Mouse (Mus musculus) thymus, postnatal 14 days (tissue): ENCODE data around the gene Gm21970.

ENCODE experiments used
- DNase-seq: peaks from one replicate; pipeline ENCODE4 v3.0.0; 2021

Gm21970 gene

DNA sequence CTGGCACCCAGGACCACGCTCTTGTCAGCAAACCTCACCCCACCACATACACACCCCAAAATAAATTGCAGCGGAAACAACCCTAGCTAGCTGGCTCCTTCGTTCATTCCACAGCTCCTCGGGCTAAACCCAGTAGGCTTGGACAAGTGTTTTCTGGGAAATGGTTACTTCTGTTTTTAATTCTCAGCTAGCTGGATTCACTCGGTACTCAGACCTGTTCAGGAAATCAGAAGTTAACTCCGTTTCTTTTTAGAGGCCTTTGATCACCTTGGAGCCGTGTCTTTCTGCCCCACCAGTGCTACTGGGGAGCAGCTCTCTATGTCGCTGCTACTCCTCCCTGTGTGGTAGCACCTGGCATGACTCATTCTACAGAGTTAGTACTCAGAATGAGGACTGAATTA, 51.7 kb downstream of the Gm21970 start:
- peak; percentile 70 for DNase-seq

DNA sequence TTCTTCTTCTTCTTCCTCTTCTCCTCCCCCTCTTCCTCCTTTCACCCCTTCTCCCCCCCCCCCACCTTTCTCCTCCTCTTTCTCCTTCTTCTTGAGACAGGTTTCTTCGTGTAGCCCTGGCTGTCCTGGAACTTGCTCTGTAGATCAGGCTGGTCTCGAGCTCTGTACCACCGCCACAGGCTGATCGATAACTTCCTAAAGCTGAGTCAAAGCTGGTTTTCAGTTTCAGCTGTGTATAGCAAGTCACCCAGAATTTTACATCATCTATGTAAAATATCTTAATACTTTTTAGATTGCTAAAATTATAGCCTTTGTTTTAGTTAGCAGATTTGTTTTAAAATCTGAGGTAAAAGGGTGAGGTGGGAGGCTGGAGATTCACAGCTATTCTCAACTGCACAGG, 53.3 kb downstream of the Gm21970 start:
- no peak for DNase-seq

DNA sequence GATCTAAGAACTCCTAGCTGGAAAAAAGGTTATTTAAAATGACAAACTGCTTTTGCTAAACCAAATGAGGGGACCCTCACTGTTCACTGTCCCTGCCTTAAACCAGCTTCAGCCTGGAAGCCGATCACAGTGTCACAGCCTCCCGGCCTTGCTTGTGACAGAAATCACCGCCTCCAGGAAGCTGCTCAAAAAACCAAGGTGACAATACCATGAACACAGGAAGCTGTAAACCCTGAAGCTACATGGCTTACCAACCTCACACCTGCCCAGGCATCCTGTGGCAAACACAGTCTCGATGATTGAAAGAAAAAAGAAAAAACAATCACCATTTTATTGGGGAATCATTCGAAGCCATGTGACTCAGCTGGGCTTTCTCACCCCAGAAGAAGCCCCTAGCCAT, 54.0 kb downstream of the Gm21970 start:
- peak; percentile 77 for DNase-seq

DNA sequence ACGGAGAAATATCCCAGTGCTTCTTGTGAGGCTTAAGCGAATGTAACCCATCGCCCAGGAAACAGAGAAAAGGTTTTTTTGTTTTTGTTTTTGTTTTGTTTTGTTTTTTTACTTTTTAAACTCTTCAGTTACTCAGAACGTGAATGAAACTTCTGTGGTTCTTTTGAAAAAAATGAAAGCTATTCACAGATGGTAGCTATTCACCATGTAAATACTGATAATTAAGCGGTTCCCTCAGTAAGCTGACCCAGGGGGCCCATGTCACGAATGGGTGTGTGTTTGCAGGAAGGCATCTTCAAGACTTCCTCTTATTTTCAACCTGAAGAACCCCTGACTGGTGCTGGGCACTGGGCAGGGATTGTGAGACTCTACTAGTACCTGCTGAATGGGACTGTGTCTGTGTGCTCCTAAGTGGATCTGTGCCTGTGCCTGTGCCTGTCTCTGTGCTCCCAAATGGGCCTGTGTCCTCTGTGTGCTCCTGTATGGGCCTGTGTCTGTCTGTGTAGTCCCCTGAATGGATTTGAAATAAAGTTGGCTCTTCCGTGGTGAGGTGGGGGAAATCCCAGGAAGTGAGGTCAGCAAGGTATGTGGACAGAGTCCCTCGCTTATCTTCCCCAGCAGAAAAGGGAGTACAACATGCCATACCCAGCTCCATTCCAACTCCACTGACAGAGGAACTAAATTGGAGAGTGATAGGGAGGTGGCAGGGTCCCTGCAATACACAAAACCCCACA, 55.4 kb downstream of the Gm21970 start:
- DNase-seq = peak; percentile 45

DNA sequence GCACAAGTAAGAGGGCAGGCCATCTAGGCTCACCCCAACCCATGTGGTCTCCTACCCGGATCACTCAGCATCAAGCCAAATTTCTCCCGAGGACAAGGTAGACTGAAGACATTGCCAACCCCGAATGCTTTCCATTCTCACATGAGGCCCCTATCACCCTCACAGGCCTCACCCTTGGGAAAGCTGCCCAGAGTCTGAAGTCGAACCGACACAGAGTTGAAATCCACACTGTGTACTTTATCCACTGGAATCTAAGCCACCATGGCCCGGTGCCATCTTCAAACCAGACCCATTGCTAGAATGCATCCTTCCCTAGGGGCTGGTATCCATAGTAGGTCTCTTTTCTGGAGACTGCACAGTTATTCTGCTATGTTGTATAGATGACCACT, 56.0 kb downstream of the Gm21970 start:
- no peak for DNase-seq

DNA sequence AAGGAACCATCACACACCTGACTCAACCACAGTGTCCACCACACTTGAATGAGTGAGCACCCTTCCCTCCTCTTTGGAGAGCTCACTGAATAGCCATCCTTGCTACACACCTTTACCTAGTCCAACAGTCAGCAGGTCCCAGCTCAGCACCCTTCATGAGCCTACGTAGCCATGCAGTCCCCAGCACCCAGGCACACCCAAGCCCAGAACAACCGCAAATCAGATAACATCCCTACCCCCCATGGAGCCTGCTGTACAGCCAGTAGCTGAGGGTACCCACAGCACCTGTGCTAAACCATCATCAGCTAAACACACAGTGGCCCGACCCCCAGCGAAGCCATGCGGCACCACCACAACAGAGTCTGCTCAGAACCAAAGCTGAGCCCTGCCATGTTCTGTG, 56.6 kb downstream of the Gm21970 start:
- DNase-seq = peak; percentile 63

DNA sequence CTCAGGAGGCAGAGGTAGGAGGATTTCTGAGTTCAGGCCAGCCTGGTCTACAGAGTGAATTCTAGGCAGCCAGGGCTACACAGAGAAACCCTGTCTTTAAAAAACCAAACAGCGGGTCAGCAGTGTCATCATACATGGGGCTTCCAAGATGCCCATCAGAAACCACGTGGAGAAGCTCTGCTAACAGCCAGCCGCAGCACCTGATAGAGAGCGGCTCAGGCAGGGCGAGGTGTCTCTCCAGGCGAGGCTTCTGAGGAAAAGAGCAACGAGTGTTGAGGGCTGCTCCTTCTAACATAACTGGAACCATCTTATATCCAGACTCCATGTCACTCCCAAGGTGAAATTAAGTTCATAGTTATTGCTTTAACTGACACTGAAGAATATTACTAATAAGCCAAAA, 57.4 kb downstream of the Gm21970 start:
- DNase-seq = no peak

DNA sequence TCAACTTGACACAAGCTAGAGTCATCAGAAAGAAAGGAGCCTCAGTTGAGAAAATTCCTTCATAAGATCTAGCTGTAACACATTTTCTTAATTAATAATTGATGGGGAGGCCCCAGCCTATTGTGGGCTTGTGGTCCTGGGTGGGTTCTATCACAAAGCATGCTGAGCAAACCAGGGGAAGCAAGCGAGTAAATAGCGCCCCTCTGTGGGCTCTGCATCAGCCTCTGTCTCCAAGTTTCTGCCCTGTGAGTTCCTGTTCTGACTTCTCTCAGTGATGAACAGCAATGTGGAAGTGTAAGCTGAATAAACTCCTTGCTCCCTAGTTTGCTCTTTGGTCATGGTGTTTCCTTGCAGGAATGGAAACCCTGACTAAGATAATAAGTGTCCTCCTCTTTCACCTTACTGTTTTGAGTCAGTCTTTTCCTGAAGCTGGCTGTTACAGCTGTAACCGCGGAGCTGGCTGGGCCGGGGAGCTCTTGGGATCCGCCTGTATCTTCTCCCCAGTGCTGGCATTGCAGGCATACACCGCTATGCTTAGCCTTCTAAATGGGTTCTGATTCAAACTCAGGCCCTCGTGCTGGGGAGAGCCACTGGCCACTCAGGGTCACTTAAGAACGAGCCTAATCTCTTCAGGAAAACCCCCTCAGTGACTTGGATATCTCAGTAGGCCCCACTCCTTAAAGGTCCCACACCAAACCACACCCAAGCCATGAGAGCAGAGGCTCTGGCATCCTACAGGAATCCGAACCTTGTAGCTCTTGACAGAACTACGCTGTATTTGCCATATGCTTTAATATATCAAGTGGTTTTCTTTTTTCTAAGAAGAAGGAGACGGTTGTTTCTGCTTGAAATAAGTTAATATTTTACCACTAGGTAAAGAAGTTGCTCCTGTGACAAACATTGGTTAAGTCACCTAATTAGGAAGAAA, 58.9 kb downstream of the Gm21970 start:
- peak; percentile 56 for DNase-seq

DNA sequence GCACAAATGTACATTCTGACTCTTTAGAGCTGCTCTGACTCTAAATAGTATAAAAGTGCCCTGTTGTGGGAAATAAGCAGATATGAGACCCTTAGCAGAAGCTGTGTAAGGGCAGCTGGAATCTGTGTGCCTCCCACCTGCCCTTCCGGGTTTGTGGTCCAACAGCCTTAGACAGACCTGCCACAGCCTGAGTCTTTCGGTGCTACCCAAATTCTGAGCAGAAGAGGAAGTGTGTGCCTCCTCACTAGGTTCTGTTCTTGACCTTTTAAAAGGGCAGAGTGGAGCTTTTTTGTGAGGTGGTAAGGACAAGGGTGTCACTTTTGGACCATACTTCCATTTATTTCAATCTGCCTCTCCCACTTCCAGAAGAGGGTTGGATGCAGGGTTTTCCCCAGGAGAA, 60.4 kb downstream of the Gm21970 start:
- peak; percentile 63 for DNase-seq

DNA sequence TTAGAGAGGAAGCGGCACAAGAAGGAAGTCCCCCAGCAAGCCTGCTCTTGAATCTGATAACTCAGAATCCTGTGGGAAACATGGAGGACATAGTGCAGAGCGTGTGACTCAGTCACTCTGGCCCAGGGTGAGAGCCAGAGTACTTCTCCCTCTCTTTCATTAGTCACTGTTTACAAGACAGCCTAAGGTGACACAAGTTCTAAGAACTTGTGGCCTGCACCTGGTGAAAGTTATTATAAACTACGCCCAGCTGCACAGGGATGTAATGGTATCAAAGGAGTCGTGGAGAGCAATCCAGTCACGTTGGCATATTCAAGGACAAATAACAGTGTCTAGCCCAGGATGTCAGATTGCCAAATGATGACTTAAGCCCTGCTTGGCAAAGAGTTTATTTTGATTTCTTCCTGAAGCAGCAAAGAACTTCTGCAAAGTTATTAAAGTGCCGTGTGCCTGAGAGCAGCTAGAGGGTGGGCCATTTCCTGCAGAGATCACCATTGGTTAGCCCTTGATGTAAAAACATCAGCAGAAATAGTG, 60.9 kb downstream of the Gm21970 start:
- DNase-seq = no peak

DNA sequence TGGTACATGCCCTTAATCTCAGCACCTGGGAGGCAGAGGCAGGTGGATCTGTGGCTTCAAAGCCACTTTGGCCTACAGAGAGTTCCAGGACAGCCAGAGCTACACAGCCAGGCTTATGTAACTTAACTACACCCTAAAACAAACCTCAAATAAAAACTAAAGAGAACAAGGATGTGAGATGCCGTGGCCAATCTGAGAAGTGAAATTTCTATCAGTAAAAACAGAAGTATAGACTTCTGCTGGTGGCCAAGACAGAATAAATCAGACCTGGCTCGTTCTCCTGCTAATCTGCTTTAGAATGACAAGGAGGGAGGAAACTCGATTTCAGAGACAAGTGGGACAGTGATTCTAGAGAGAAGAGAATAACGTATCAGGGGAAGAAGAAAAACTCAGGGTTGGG, 64.3 kb downstream of the Gm21970 start:
- no peak for DNase-seq

DNA sequence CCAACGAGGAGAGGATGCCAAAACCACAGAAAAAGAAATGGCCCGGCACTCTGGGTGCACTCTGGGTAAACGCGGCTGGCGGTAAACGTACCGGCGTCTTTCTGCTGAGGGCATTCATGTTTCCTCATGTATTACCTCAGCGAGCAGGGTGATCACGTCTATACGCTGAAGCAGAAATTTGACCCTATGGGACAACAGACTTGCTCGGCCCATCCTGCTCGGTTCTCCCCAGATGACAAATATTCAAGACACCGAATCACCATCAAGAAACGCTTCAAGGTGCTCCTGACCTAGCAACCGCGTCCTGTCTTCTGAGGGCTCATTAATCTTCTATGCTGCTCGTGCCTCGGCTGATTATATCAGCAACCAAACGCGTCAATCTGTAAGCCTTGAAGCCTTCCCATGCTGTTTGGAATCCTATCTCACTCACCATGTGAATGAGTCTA, 66.8 kb downstream of the Gm21970 start:
- DNase-seq = peak; percentile 86

DNA sequence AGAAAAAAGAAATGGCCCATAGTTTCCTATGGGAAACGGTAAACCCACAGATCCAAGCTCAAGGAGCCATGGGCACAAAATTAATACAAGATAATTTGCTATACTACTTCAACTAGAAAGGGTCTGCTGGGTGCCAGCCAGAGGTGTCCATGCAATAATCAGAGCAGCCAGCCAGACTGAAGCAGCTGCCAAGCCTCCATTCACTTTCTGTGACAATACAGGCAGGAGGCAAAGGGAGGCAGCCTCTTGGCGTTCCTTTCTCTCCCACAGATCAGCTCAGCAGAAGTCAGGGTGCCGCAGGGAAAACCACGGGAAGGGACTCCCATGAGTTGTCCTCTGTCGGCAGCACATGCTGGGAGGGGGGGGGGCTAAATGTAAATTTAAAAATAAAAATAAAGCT, 67.5 kb downstream of the Gm21970 start:
- DNase-seq = peak; percentile 51

DNA sequence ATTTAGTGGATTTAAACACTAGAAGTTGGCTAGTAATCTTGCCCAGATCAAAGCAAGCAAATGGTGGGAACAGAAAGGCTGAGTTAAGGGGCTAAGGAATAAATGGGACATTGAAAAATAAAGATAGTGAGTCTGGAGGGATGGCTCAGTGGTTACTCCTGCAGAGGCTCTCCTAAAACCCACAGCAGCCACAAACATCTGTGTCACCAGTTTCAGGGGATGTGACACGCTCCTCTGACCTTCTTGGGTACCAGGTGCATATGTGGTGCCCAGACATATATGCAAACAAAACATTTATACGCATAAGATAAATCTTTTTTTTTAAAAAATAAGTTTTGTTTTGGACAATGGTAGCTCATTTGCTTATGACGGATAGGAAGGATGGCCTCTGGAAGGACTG, 67.9 kb downstream of the Gm21970 start:
- DNase-seq = peak; percentile 72

DNA sequence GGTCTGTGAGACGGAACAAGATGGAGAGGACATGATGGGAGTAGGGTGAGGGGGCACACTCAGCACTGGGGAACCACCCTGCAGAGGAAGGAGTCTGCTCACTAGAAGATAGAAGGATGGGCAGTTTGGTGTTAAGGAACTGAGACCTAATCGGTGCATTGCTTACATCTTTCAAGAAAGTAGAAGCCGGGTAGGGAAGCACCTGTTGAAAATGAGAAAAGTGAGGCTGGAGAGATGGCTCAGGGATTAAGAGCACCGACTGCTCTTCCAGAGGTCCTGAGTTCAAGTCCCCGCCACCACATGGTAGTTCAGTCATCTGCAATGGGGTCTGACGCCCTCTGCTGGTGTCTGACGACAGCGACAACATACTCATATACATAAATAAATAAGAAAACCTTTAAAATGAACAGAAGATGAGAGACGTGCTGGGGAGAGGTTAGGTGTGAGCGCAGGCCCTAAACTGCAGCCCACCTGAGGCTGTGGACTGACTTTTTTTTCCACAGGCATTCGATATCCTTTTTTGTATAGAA, 68.4 kb downstream of the Gm21970 start:
- peak; percentile 73 for DNase-seq

DNA sequence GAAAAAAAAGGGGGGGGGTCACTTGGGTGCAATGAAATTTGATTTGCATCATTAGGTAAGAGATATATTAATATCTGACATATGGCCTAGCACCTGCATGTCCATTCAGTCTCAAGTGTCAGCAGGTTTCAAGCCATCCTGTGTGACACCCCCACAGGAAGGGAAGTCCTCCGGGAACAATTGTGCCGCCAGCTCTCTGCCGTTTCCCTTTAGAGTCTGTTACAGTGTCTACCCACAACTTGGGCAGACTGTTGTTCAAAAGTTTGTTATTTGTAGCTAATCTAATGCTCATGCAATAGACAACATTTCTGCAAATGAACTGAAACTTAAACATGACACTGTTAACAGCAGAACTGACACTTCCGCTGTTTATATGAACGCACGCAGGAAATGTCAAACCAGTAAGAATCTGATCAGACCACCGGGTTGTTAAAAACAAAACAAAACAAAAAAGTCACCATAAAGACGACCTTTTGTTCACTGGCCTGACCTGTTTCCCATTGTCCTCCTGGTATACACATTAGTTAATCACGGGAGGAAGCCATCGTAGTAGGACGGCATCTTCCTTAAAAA, 69.6 kb downstream of the Gm21970 start:
- DNase-seq = peak; percentile 47

DNA sequence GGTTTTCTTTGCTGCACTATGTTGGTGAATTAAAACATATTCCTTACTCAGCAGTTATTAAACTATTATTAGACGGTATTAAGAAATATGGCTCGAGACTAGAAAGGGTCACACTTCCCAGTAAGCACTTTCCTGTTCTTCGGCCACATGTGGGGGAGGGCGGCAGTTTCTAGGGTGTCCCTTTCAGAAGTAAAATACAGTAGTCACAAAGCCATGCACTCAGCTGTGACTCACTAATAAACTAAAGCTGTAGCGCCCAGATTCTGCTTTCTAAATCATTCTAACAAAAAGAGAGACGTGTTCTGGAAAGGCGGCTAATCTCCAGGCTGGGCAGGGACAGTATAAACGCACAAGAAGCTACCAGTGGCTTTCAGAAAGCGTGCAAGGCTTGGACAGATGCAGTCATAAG, 70.3 kb downstream of the Gm21970 start:
- no peak for DNase-seq

DNA sequence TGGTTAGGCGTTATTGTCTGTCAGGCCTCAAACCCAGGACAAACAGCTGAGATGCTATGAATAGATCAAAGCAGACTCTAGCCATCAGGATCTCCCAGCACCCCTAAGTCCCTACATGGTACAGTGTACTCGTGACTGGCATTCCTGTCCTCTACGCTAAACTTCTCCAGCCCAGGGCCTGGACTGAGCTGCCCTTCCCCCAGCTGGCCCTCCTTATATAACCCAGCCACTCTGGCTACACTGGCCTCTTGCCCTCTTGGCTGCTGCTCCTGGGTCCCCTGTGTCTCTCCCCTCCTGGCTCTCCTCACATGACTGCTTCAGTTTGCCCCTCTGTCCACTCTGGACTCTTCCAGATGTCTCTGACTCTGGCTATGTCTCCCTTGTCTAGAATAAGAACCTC, 71.1 kb downstream of the Gm21970 start:
- DNase-seq = no peak

DNA sequence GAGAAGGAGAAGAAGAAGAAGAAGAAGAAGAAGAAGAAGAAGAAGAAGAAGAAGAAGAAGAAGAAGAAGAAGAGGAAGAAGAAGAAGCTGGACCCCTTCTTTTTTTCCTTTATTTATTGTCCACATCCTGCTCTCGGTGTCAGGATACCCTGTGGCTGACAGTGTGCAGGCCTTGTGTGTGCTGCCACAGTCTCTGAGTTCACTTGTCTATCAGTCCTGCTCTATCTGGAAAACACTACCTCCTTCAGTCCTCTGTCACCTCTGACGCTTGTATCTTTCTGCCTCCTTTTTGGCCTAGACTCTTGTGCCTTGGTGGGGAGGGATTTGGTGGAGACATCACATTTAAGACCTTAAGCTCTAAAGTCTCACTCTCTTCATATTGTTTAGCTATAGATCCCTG, 71.9 kb downstream of the Gm21970 start:
- DNase-seq = no peak

DNA sequence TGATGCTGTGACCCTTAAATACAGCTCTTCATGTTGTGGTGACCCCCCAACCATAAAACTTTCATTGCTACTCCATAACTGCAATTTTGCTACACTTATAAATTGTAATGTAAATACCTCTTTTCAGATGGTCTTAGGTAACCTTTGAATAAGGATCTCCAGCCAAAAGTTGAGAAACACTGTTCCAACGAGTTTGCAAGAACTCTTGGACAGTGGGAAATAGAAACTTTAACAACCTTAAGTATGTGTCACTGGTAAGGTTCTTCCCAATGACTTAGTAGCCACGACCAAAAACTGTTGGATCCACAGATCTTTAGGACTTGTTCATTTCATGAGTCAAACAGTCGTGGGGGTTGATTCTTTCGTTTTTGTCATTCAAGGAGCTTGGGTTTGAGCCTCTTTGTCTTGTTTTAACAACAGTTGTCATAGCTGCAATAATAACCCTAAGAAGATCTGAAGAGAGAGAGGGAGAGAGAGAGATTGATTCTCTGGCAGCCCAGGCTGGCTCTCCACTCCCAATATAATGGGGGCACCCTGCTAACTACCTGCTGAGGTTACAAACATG, 72.4 kb downstream of the Gm21970 start:
- no peak for DNase-seq

DNA sequence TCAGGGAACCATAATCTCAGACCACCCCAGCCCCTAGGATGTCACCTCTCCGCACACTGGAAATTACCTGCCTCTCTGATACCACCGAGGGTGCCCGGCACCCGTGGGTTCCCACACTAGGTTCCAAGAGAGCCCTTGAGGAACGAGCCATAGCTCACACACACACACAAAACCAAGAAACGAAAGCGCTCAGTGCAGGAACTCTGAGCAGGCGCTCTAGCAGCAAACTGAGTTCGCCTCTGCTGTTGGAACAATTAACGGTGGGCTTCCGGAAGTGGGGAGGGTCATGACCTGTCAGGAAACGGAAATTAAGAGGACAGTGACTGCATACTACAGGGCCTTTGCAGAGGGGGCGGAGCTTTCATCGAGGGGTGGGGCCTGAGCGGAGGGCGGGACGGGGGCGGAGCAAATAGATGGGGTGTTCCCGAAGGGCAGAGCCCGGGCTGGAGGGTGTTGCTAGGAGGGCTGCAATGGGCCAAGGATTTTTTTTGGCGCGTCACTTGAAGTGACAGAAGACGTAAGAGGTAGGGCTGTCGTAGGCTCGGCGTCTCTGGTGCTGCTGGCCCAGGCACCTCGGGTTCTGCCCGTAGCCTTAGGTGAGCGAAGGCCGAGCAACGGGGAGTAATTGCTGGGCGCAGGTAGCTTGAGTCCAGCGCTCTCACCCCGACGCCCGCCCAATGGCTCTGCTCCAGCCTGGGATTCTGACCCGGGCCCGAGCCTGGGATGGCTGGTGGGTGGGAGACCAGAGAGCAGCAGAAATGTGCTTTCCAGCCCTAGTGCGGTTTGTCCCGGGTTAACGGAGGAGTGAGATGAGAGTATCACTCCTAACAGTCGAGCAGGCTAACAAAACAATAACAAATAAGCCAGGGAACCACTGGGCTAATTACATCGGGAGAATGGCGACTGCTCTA, 73.3 kb downstream of the Gm21970 start:
- DNase-seq = peak; percentile 94
